Mouse (Mus musculus) left cerebral cortex, postnatal 14 days (tissue): ENCODE results near the gene Mettl14. TPM values are rescaled to one million over a fixed set of nuclear protein-coding genes. Genes with fewer than 3 reads are reported as not detected.
"Not testable (repeated sequence)": the region's sequence is repeated elsewhere in the genome, so short reads cannot be mapped to it uniquely, and the experiment has no call there.

Source experiments
- DNase-seq, 2 experiments: peaks; one replicate each; pipeline ENCODE4 v3.0.0; 2021 to 2022; ENCODE audit warnings: low spot score in 2 of 2, mixed read lengths in 1 of 2
- intact Hi-C: fragments of 180-260 bp; cut with DNase I; formaldehyde crosslinking; loops from one replicate; pipeline ENCODE4 v1.15.1; 2025
- total RNA-seq, 2 experiments: library from RNA; stranded (reverse); gene quantifications; 2 replicates each; pipeline ENCODE4 v1.2.3; 2021

Mettl14 gene
- total RNA-seq, 2 experiments from 2014 or later = 10.0 to 12.2 TPM

DNA sequence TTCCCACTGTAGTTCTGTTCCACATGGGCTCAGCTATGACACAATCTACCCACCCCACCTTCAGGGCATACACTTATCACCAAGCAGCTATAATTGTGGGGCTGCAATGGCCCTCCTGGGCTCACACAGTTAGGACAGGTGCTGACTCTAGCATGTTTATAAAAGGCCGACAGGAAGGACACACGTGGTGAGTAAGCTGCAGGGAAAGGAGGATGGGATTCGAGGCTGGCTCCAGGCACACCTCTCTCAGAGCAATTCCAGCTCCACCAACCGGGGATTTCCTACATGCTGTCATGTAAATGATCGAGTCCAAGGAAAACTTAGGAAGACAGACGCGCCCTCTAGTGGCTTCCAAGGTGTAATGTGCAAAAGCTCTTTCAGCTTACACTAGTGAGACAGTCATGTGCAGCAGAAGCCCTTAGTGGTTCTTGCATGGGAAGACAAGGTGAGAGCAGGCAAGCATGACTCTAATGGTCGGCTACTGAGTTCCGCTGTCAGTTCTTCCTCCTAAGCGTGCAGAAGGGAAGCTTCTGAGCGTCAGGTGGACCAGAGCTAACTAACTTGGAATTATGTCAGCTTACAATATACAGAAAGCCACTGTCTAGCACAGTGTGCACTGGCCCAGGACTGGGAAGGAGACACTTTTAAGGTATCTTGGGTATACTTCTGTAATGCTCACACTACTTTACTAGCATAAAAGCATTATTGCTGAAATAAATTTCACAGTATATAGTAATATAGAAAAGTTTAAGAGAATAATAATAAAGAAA, 14.0 kb downstream of the Mettl14 start:
- peak; percentile 80 to 90 for DNase-seq
- intact Hi-C loops = no loop called here

DNA sequence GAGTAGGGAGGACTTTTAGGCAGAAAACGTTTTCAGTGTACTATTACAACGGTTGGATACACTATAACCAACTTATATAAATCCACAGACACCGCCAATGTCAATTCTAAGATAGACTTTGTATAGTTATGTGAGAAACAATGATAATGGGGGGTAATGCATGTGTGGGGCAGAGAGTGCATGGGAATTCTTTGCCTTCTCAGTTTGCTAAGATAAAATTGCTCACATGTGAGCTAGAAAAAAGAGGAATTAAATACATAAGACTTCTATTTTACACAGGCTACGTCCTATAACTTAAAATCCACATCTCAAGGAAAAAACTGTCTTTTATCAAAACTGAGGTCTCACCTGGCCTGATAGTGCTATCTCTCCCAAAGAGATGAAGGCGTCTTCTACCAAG, 15.0 kb downstream of the Mettl14 start:
- no peak for DNase-seq
- intact Hi-C loops = no loop called here

DNA sequence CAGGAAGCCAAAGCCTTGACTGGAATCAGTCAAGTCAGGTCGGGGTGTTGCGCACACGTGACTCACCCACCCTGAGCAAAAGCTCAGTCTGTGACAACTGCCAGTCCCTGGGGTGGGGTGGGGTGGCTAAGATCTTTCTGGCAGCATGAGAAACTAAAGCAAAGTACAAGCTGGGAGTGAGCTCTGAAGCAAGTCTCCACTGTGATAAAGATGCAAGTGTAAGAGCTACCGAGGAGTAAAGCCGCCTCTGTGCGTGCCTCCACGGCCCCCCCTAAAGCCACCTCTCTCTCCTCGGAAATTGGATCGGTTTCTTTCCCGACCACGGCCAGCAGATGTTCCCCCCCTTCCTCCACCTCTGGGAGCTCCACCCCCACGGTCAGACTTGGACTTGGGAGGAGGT, 16.7 kb downstream of the Mettl14 start:
- intact Hi-C loops = no loop called here
- DNase-seq = no peak

DNA sequence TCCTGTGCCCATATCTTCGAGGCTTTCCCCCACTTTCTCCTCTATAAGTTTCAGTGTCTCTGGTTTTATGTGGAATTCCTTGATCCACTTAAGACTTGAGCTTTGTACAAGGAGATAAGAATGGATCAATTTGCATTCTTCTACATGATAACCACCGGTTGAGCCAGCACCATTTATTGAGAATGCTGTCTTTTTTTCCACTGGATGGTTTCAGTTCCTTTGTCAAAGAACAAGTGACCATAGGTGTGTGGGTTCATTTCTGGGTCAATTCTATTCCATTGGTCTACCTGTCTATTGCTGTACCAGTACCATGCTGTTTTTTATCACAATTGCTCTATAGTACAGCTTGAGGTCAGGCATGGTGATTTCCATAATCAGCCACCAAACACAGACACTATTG, 19.1 kb downstream of the Mettl14 start:
- intact Hi-C loops, DNase-seq: not testable (repeated sequence)

DNA sequence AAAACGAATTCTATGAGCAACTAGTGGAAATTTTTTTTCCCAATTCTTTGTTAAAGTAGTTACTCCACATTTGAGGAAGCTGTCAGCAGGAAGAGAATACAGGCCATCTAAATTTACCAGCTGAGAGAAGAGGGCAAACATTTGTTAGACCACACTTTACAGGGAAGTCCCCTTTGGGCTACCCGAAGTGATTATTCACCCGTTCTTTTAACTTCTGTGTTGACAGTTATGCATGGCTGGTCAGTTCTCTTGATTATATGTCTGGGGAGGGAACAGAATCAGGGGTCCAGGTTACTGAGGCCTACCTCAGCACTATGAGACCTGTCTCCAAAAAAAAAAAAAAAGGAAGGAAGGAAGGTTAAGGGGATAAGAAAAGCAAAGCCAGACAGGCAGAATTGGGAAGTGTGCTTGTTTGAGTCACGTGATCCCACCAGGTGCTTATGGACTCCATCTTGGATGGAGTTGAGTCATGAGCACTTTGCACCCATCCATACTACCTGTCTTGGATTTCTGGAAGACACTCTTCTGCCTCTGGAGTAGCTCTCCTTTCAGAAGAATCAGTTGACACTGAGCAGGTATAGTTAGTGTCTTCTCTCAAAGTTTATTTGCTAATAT, 29.4 kb downstream of the Mettl14 start:
- intact Hi-C loops = loop anchor here (10.0 kb wide), 2 partner anchors 122 to 192 kb away; partner anchors contain the start of gene Synpo2
- DNase-seq = no peak

DNA sequence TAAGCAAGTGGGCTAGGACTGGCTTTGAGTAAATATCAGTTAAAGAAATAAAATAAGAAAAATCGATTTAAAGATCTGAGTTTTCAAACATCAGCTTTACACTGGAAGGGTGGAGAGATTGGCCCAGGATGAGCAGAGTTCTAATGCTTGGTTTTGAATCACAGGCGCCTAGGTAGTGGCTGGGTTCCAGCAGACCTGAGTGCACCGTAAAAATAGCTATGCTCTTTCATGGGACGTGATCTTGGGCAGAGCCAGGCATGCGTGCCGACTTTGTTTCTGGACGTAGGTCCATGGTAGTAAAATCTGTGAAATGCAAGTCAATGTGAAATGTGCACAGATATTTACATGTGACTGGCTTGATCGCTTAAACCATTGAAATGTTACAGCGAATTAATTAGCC, 31.5 kb downstream of the Mettl14 start:
- intact Hi-C loops = loop anchor here (10.0 kb wide), 2 partner anchors 120 to 190 kb away; partner anchors contain the start of gene Synpo2
- DNase-seq = no peak

DNA sequence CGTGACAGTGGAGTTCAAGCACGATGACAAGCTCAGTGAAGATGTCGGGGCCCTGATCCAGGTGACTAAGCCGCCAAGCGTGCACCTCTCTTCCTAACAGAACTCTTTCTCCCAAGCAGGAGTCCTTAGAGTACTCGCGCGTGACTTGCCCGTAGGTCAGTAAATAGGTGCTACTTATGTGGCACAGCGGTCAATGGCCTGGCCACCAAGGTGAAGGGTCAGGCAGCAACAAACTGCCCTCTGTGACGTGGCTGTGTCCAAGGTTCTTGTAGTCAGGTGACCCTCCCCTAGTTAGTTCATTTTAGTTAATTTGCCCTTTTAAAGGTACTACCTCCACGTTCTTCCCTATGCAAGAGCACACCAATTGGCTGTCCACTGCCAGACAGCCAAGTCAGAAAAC, 32.2 kb downstream of the Mettl14 start:
- no peak for DNase-seq
- intact Hi-C loops = loop anchor here (10.0 kb wide), 2 partner anchors 119 to 189 kb away; partner anchors contain the start of gene Synpo2

DNA sequence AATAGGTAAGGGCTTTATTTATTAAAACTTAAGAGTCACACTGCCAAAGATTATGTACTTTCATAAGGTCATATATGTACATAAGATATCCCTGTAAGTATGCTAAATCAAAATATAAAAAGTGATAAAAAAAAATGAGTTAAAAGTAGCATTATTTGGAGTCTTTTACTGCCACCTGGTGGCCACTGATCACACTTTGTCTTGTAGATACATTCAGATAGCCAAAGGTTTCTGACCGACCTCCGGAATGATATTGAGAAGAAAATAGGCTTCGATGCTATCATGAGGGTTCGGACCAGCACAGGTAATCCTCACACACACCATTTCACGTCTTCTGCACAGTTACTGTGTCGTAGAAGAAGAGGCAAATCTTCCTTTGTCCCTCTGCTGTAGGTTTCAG, 32.7 kb downstream of the Mettl14 start:
- intact Hi-C loops = loop anchor here (10.0 kb wide), 2 partner anchors 118 to 188 kb away; partner anchors contain the start of gene Synpo2
- peak; percentile 71 to 72 for DNase-seq

DNA sequence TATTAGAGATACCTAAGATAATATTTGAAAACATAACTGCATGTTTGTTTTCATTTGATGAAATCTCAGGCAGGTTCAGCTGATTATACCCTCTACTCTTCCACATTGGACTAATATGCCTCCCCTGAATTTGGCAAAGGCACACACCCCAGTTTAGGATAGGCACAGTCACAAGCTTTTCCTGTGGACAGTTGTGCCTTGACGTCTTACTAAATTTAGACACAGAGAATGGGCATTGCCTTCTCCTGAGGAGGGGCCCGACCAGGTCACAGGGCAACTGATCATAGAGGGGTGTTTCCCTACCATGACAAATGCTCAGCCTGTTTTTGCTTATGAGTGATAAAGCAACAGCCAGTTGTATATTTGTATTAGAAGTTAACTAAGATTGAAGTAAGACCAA, 34.4 kb downstream of the Mettl14 start:
- intact Hi-C loops = loop anchor here (10.0 kb wide), 2 partner anchors 117 to 187 kb away; partner anchors contain the start of gene Synpo2

GRCm38 (mm10) chr3:123350602-123351001, 35.3 kb downstream of the Mettl14 start:
- intact Hi-C loops = loop anchor here (10.0 kb wide), 2 partner anchors 116 to 186 kb away; partner anchors contain the start of gene Synpo2
- DNase-seq = no peak

More for the DNA sequence above, 34.4 kb downstream of the Mettl14 start:
- no peak for DNase-seq

DNA sequence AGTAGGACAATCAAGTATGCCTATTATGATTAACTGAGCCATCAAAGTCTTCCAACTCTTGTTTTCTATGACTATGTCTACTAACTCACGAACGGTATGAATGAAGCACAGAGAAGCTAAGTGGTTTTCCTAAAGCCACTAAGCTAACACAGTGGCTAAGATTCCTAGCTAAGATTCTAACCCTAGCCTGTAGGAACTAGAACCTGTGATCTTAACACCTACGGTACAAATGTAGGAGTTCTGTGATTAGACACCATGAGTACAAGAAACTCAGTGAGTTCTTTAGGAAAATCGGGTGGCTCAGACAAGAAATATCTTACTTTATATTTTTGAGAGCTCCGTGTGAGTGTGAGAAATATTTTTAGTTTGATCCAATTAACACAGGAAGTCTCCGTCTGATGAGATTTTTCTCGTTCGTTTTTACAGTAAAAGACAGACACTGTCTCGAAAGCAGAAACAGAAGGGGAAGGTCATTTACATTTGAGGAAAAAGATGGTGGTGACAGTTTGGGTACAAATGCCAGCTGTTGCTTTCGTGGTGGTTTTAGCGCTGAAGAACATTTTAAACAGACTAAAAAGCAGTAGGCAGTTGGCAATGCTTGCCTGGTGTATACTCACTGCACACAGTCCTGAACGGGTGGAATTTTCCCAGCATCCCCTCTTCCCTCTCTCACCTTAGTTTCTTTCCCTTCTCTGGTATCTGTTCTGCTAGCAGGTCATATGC, 37.7 kb downstream of the Mettl14 start:
- peak; percentile 50 to 64 for DNase-seq
- intact Hi-C loops = no loop called here

DNA sequence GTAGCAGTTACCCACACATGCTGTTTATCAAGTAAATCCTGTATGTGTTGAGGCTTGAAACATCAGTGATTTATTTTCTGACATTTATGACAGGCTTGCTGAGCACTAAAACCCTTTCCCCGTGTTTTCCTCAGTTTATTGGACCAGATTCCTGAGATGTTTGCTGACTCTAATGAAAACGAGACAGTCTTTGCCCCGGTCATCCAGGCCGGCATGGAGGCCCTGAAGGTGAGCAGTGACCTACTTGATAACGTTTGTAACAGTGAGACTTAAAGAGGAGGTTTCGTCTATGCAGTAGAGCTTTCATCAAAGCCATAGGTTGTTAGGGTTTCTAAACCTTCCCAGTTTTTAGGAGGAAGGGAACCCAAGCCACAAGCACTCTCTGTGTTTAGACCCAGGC, 42.2 kb downstream of the Mettl14 start:
- no peak for DNase-seq
- intact Hi-C loops = no loop called here

GRCm38 (mm10) chr3:123341049-123341448, 44.9 kb downstream of the Mettl14 start:
- intact Hi-C loops = no loop called here
- no peak for DNase-seq

- intact Hi-C loops = no loop called here
- DNase-seq = no peak
These were observed 47.2 kb downstream of the Mettl14 start for GRCm38 (mm10) chr3:123338666-123339195.

GRCm38 (mm10) chr3:123337853-123338252, 48.1 kb downstream of the Mettl14 start:
- DNase-seq = no peak
- intact Hi-C loops = no loop called here

DNA sequence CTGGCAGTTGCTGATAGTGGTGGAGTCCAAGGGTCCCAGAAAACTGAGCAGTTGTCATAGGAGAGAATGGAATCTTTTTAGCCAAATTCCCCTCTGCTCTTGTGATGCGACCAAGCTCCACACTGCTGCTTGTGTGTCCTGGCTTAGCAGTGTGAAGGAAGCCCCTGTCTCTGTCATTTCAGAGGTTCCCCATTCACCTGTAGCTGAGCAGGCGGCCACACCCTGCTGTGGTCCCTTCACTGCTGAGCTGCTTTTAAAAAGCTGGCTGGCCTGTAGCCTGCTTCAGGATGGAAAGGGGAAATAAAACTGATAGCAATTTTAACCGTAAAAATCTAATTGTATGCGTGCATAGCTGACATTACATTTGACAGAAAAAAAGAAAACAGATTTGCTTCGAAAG, 49.0 kb downstream of the Mettl14 start:
- intact Hi-C loops = no loop called here

DNA sequence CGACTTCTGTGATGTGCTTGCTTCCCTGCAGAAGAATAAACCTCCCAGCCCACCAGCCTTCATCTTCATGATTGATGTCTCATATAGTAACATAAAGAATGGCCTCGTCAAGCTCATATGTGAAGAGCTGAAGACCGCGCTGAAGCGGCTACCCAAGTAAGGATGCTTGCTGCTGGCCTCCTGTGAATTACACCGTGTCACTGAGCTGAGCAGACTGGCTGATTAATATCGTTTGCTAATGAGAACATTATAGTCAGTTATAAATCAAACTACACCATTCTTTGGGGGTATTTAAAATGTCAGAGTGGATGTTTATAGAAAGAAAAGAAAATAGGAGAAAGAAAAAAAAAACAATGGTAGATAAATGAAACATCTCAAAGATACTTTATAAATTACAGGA, 49.5 kb downstream of the Mettl14 start:
- intact Hi-C loops = no loop called here
- DNase-seq = no peak

More for the DNA sequence above, 49.0 kb downstream of the Mettl14 start:
- no peak for DNase-seq

DNA sequence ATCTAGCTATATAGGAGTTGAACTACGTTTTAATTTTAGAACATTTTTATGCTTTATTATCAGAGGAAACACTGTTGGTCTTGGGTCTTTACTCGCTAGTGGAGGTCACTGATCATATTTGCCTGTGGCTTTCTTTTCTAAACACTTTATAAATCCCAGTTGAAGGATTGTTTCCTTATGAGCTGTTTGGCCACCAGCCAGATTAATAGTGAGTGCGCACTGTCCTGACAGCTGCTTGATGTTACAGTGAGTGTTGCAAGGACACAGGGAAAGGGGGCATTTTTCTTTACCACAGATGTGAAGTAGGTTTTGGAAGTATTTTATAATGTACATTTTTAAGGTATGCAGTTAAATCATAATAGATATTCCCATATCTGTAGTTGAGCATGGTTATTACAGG, 50.4 kb downstream of the Mettl14 start:
- no peak for DNase-seq
- intact Hi-C loops = no loop called here

DNA sequence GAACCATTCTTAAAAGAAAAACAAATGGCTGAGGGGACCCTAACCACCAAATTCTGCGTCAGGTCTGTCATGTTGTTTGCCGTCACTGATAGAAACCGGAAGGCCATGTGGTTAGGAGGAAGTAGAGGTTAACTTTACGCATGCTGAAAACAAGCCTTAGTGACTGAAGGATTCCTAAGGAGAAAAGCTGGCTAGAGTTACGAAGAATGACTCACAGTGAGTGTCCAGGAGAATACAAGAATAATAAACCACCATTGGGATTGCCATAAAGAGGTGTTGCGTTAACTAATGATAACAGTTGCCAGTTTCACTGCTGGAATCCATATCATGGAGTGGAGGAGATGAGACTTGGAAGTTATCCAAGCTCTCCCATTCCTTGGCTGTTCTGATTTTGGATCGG, 51.0 kb downstream of the Mettl14 start:
- DNase-seq = no peak
- intact Hi-C loops = no loop called here

- intact Hi-C loops = no loop called here
- DNase-seq = no peak
These were observed 52.9 kb downstream of the Mettl14 start for GRCm38 (mm10) chr3:123333055-123333424.
